Mouse (Mus musculus): ENCODE data around the gene Asap2. TPM values are rescaled to one million over a fixed set of nuclear protein-coding genes. Genes with fewer than 3 reads are reported as not detected.

Asap2 gene
- polyA plus RNA-seq, 1 experiment, result 3.6 TPM

- Histone ChIP-seq H3K4me3 (ENCODE audit: control insufficient read depth, insufficient read depth, low read length) (no peak overlapping the region), H3K36me3 (ENCODE audit: control insufficient read depth, insufficient read depth, low read length) (no peaks in the 10 kb centered on the region), H3K27me3 (ENCODE audit: control insufficient read depth, insufficient read depth, low read length) (no peaks in the 10 kb centered on the region), H3K4me1 (replicated peaks; ENCODE audit: control insufficient read depth, insufficient read depth, low read length) (no peaks in the 10 kb centered on the region; the same call in 1 of the 2 replicates), H3K27ac (ENCODE audit: control insufficient read depth, insufficient read depth, low read length) (no peak overlapping the region)
- TF ChIP-seq CTCF (IDR thresholded peaks at IDR 0.05; ENCODE audit: borderline replicate concordance, control insufficient read depth, extremely low read depth, insufficient read depth, low read length, poor library complexity) (no peak), POLR2A (IDR thresholded peaks at IDR 0.05; ENCODE audit: control insufficient read depth, extremely low read depth, insufficient read depth, low read length, poor library complexity) (no peak)
- WGBS, result 80% methylated on average over 4 of the region's 4 CpGs
- no peak for DNase-seq
These were observed 238.4 kb downstream of the Asap2 start for GRCm38 (mm10) chr12:21228650-21229049.

GRCm38 (mm10) chr12:21229076-21229918 lies 239.0 kb downstream of the Asap2 start:
- no peak for DNase-seq
- Histone ChIP-seq H3K27me3 (ENCODE audit: control insufficient read depth, insufficient read depth, low read length) (no peaks in the 10 kb centered on the region), H3K4me1 (replicated peaks; ENCODE audit: control insufficient read depth, insufficient read depth, low read length) (no peaks in the 10 kb centered on the region; the same call in 1 of the 2 replicates), H3K36me3 (ENCODE audit: control insufficient read depth, insufficient read depth, low read length) (no peaks in the 10 kb centered on the region), H3K27ac (ENCODE audit: control insufficient read depth, insufficient read depth, low read length) (no peak overlapping the region), H3K4me3 (ENCODE audit: control insufficient read depth, insufficient read depth, low read length) (no peak overlapping the region)
- TF ChIP-seq POLR2A (IDR thresholded peaks at IDR 0.05; ENCODE audit: control insufficient read depth, extremely low read depth, insufficient read depth, low read length, poor library complexity) (no peak), CTCF (IDR thresholded peaks at IDR 0.05; ENCODE audit: borderline replicate concordance, control insufficient read depth, extremely low read depth, insufficient read depth, low read length, poor library complexity) (no peak)
- 96% methylated on average over 17 of the region's 17 CpGs for WGBS

- TF ChIP-seq CTCF (IDR thresholded peaks at IDR 0.05; ENCODE audit: borderline replicate concordance, control insufficient read depth, extremely low read depth, insufficient read depth, low read length, poor library complexity) (no peak), POLR2A (IDR thresholded peaks at IDR 0.05; ENCODE audit: control insufficient read depth, extremely low read depth, insufficient read depth, low read length, poor library complexity) (no peak)
- Histone ChIP-seq H3K4me1 (replicated peaks; ENCODE audit: control insufficient read depth, insufficient read depth, low read length) (no peaks in the 10 kb centered on the region; the same call in 1 of the 2 replicates), H3K36me3 (ENCODE audit: control insufficient read depth, insufficient read depth, low read length) (no peaks in the 10 kb centered on the region), H3K4me3 (ENCODE audit: control insufficient read depth, insufficient read depth, low read length) (no peak overlapping the region), H3K27me3 (ENCODE audit: control insufficient read depth, insufficient read depth, low read length) (no peaks in the 10 kb centered on the region), H3K27ac (ENCODE audit: control insufficient read depth, insufficient read depth, low read length) (no peak overlapping the region)
- no peak for DNase-seq
- WGBS, result 79% methylated on average over 7 of the region's 7 CpGs
These were observed 243.5 kb downstream of the Asap2 start for GRCm38 (mm10) chr12:21233727-21234126.

GRCm38 (mm10) chr12:21234560-21234959 lies 244.3 kb downstream of the Asap2 start:
- 63% methylated on average over 2 of the region's 2 CpGs for WGBS
- Histone ChIP-seq H3K27ac (ENCODE audit: control insufficient read depth, insufficient read depth, low read length) (no peak overlapping the region), H3K36me3 (ENCODE audit: control insufficient read depth, insufficient read depth, low read length) (no peaks in the 10 kb centered on the region), H3K4me1 (replicated peaks; ENCODE audit: control insufficient read depth, insufficient read depth, low read length) (no peaks in the 10 kb centered on the region; the same call in 1 of the 2 replicates), H3K4me3 (ENCODE audit: control insufficient read depth, insufficient read depth, low read length) (no peak overlapping the region), H3K27me3 (ENCODE audit: control insufficient read depth, insufficient read depth, low read length) (no peaks in the 10 kb centered on the region)
- no peak for DNase-seq
- TF ChIP-seq CTCF (IDR thresholded peaks at IDR 0.05; ENCODE audit: borderline replicate concordance, control insufficient read depth, extremely low read depth, insufficient read depth, low read length, poor library complexity) (no peak), POLR2A (IDR thresholded peaks at IDR 0.05; ENCODE audit: control insufficient read depth, extremely low read depth, insufficient read depth, low read length, poor library complexity) (no peak)

- no peaks in the 10 kb centered on the region for H3K27me3 ChIP-seq (ENCODE audit: control insufficient read depth, insufficient read depth, low read length)
- 93% methylated on average over 3 of the region's 3 CpGs for WGBS
- H3K4me3 ChIP-seq (ENCODE audit: control insufficient read depth, insufficient read depth, low read length), result no peak overlapping the region
- H3K36me3 ChIP-seq (ENCODE audit: control insufficient read depth, insufficient read depth, low read length), result no peaks in the 10 kb centered on the region
- TF ChIP-seq CTCF (IDR thresholded peaks at IDR 0.05; ENCODE audit: borderline replicate concordance, control insufficient read depth, extremely low read depth, insufficient read depth, low read length, poor library complexity) (no peak), POLR2A (IDR thresholded peaks at IDR 0.05; ENCODE audit: control insufficient read depth, extremely low read depth, insufficient read depth, low read length, poor library complexity) (no peak)
- DNase-seq, result no peak
- no peak overlapping the region for H3K27ac ChIP-seq (ENCODE audit: control insufficient read depth, insufficient read depth, low read length)
- no peaks in the 10 kb centered on the region for H3K4me1 ChIP-seq (replicated peaks; ENCODE audit: control insufficient read depth, insufficient read depth, low read length)
These were observed 251.7 kb downstream of the Asap2 start for GRCm38 (mm10) chr12:21241965-21242364.

- H3K36me3 ChIP-seq (ENCODE audit: control insufficient read depth, insufficient read depth, low read length), result no peaks in the 10 kb centered on the region
- H3K4me1 ChIP-seq (replicated peaks; ENCODE audit: control insufficient read depth, insufficient read depth, low read length), result no peaks in the 10 kb centered on the region
- no peak overlapping the region for H3K27ac ChIP-seq (ENCODE audit: control insufficient read depth, insufficient read depth, low read length)
- no peaks in the 10 kb centered on the region for H3K27me3 ChIP-seq (ENCODE audit: control insufficient read depth, insufficient read depth, low read length)
- H3K4me3 ChIP-seq (ENCODE audit: control insufficient read depth, insufficient read depth, low read length), result no peak overlapping the region
- TF ChIP-seq CTCF (IDR thresholded peaks at IDR 0.05; ENCODE audit: borderline replicate concordance, control insufficient read depth, extremely low read depth, insufficient read depth, low read length, poor library complexity) (no peak), POLR2A (IDR thresholded peaks at IDR 0.05; ENCODE audit: control insufficient read depth, extremely low read depth, insufficient read depth, low read length, poor library complexity) (no peak)
- WGBS, result 97% methylated on average over 11 of the region's 11 CpGs
- DNase-seq, result no peak
These were observed 254.2 kb downstream of the Asap2 start for GRCm38 (mm10) chr12:21244375-21244960.

Measured in thymus, adult 2 months (tissue).